Comparison of ENCODE assay signal across 27 mouse cellular contexts in the genomic region with DNA sequence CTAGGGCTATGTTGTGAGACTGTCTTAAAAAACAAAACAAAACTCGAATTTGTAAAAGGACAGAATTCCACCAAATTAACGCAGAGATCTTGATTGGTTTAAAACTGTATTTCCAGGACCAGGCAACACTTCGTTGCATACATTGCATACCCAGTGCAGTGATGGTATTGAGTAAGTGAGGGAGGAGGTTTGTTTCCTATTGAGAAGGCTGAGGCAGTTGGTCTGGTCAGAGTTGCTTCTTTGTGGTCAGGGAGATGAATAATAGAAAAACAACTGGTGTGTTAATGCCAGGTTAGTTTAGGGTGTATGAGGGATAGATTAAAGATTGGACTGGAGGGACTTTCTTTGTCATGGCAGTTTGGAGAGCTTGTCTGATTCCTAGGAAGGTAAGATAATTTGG. TPM values are rescaled to one million over a fixed set of nuclear protein-coding genes. Genes with fewer than 3 reads are reported as not detected.
A peak's percentile ranks its signal among the peaks of the same experiment; 100 is the strongest.
DNase-seq lines count a peak whose midpoint lies in the region; ATAC-seq lines count a peak whose summit lies in the region.
"Had no signal": no experiment of that assay in that cellular context is flagged by ENCODE, and none has a peak within 500 bp of the region (broad histone marks: within the 10 kb centered on the region; RNA-seq: fewer than 3 reads in every experiment).

No protein-coding gene starts in this region.

- H3K27ac ChIP-seq in embryonic facial prominence, embryonic 10.5 days (replicated peaks) = no peak overlapping the region
- H3K27ac ChIP-seq: forebrain, embryonic 12.5 days; forebrain, embryonic 15.5 days; heart, embryonic 15.5 days; hindbrain, embryonic 10.5 days; hindbrain, embryonic 13.5 days; intestine, embryonic 15.5 days had no signal

- H3K27me3 ChIP-seq in embryonic facial prominence, embryonic 10.5 days (replicated peaks; ENCODE audit: low read depth, poor library complexity, severe bottlenecking) = no peaks in the 10 kb centered on the region
- H3K27me3 ChIP-seq: forebrain, embryonic 12.5 days; forebrain, embryonic 15.5 days; heart, embryonic 12.5 days; heart, embryonic 15.5 days; hindbrain, embryonic 13.5 days; intestine, embryonic 15.5 days had no signal

- H3K36me3 ChIP-seq in embryonic facial prominence, embryonic 10.5 days (replicated peaks) = peaks cover 13% of the 10 kb centered on the region; the same call in 1 of the 2 replicates
- H3K36me3 ChIP-seq: forebrain, embryonic 12.5 days; heart, embryonic 12.5 days; heart, embryonic 15.5 days; hindbrain, embryonic 13.5 days; intestine, embryonic 15.5 days had no signal

- no peaks in the 10 kb centered on the region for H3K9me3 ChIP-seq in embryonic facial prominence, embryonic 10.5 days
- H3K9me3 ChIP-seq: forebrain, embryonic 12.5 days; forebrain, embryonic 15.5 days; heart, embryonic 12.5 days; heart, embryonic 15.5 days; hindbrain, embryonic 10.5 days; hindbrain, embryonic 13.5 days; intestine, embryonic 15.5 days had no signal

- ATAC-seq in common myeloid progenitor, adult 5-6 weeks (replicated peaks; ENCODE audit: low read depth, poor library complexity, severe bottlenecking) = peak; percentile 71
- ATAC-seq in megakaryocyte, adult 5-6 weeks (ENCODE audit: poor library complexity, severe bottlenecking) = peak; percentile 77
- ATAC-seq: activated CD4-positive, CD25-positive, alpha-beta regulatory T cell, adult 4 months; forebrain, embryonic 15.5 days; hindbrain, embryonic 16.5 days; intestine, embryonic 15.5 days had no signal

- peaks cover 14% of the 10 kb centered on the region for H3K4me1 ChIP-seq in embryonic facial prominence, embryonic 10.5 days

- 89% methylated on average over 3 of the region's 3 CpGs for WGBS in embryonic facial prominence, embryonic 10.5 days

- no peak overlapping the region for H3K4me3 ChIP-seq in embryonic facial prominence, embryonic 10.5 days
- H3K4me3 ChIP-seq: erythroblast, embryonic 14.5 days; forebrain, embryonic 12.5 days; forebrain, embryonic 15.5 days; heart, embryonic 12.5 days; heart, embryonic 15.5 days; hindbrain, embryonic 10.5 days; hindbrain, embryonic 13.5 days; intestine, embryonic 15.5 days had no signal

- peak; percentile 85 for DNase-seq in 416B (ENCODE audit: low read depth)
- no peak for DNase-seq in adrenal gland, postnatal 4 days (ENCODE audit: low spot score in 2 of 2)
- no peak for DNase-seq in embryonic facial prominence, embryonic 10.5 days (ENCODE audit: low spot score)
- DNase-seq in lung, adult 18-20 months = no peak
- DNase-seq: adrenal gland, adult 8-10 months; adrenal gland, postnatal 25 days; cerebellum, adult 18-20 months; cerebellum, adult 9-10 months; cerebellum, postnatal 25 days; embryo, embryonic 11 days; gastrocnemius, postnatal 10 days; gastrocnemius, postnatal 36 days; heart, adult 18-20 months; heart, postnatal 10 days; heart, postnatal 36 days had no signal

RNA-seq across cellular contexts. Expression of gene Fbxw11, which starts 23.1 kb away (rescaled TPM):
- total RNA-seq in common myeloid progenitor, adult 5-6 weeks (2017) = 34.6 and 59.2 TPM in 2 replicates
- 30.0 and 30.4 TPM in 2 replicates for total RNA-seq in megakaryocyte, adult 5-6 weeks (2015)
- total RNA-seq in megakaryocyte, adult 5-6 weeks (2017) = 47.0 and 52.8 TPM in 2 replicates
- total RNA-seq in adrenal gland, postnatal 4 days (2021) = 100 to 1,000 TPM; 110 to 111 TPM
- polyA plus RNA-seq in embryonic facial prominence, embryonic 10.5 days (2016; fragmentation: Nextera tagmentation; extraction: Ambion mirVana) = 88.8 and 93.2 TPM in 2 replicates
